Mouse (Mus musculus): Measurements from ENCODE around the gene Csdc2. TPM values are rescaled to one million over a fixed set of nuclear protein-coding genes. Genes with fewer than 3 reads are reported as not detected.

The Csdc2 gene
- total RNA-seq, 4 experiments from 2014 or later: 8.6 to 33.7 (median 19.6) TPM

DNA sequence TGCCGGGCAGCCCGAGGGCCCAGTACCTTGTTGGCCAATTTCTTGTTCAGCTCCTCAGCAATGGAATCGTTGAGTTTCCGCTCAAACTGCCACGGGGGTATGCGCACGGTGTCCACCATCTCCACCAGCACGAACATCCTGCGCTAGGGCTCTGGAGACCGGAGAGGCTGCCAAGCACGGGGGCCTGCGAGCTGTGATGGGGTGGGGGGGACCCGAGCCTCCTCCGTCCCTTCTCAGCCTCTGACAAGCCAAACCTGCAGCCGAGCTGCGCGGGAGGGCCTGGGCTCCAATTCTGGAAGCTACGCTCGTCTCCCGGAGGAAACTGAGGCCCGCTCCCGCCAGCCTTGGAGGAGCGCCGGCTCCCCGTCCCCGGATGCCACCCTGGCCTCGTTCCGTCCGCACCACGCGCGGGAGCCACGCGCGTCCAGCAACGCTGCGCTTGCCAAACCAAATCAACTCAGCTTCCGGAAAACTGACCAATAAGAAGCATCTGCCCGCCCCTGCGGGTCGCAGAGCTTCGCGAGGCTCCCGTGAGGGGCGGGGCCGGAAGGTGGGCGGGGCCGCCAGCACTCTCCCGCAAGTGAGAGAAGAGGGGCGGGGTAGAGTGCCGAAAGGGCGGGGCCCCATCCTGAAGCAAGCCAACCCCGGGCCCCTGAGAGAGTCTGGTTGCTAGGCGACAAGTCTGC is 10.7 kb upstream of the Csdc2 start, which contains the start of gene Polr3h:
Gene Polr3h (minus strand): TSS at position 481 of the 686 bp plus-strand sequence.
- DNase-seq: peak; percentile 93

DNA sequence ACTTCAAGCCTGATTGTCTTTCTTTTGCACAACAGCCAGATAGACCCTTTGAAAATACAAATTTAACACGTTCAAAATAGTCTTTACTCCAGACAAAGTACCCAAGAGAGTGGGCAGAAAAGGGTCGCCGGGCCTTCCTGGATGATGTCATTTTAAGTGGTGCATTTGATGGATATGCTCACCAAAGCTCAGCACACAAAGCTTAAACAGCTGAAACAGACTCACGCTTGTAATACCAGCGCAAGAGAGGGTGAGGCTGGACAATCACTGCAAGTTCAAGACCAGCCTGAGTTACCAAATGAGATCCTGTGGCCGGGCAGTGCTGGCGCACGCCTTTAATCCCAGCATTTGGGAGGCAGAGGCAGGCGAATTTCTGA is 10.1 kb upstream of the Csdc2 start:
- DNase-seq: no peak

DNA sequence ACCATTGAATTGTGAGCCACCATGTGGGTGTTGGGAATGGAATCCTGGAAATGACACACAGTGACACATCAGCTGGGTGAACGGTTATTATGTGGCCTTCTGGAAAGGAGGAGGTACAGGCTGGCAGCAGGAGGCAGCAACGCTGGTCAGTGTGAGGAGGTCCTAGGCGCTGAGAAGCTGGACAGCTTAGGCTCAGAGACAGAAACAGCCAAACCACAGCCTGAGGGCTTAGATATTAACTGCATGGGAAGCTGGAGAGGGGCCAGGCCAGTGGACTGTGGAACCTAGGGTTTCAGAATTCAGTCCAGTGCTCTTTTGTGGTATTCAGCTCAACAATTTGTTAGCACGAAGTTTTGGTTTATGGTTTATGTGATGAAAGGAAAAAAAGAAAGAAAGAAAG is 8.8 kb upstream of the Csdc2 start:
- DNase-seq: no peak

DNA sequence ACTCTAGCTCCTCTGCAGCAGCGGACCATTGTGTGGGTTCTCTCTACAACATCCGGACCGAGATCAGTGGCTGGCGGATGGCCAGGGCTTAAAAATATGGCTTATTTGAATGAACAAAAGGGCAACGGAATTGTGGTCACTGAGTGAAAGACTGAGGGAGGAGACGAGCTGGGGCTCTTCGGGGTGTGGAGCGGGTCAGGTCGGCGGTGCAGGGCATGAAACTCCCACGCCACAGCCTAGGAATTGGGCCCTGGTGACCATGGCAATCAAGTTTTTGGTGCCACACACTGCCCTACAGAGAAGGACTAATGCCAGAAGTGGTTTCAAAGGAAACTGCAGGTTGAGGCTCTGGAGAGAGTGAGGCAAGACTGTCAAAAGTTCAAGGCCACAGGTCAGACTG is 8.3 kb upstream of the Csdc2 start:
- no peak for DNase-seq

DNA sequence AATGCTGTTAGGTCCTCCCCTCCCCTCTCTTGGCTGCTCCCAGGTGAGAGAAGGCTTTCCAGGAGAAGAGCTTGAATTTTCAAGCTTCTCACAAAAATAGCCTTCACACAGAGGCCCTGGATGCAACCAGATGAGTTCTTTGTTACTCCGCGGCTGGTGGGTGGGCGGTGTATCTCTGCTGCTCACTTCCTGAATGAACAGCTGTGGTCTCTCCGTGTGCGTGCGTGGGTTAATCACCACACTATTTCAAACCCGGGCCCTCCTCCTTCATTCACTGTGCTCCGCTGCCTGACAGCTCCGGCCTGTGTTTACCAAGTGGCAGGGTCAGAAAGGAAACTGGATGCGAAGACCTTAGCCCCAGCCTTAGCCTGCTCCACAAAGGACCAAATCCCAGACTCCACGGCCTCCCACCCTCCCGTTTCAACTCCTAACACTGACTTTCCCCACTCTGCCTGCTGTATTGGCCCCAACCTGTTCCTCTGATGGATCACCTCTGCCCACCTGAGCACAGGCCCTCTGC is 3.5 kb upstream of the Csdc2 start:
- DNase-seq: no peak

DNA sequence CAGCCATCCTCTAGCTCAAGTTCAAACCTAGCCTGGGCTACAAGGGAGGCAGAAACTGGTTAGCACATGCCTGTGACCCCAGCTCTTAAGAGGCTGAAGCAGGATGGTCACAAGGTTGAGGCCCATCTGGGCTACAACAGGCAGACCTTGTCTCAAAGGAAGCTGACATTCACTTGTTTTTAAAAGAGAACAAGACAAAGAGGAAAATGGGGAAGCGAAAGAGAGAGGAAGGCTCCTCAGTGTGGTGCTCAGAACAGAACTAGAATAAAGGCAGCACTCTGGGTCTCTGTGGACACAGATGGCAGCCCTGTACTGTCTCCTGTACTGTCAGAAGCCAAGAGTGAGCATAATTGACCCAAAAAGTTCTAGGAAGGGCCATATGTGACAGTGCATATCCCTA is 2.6 kb upstream of the Csdc2 start:
- no peak for DNase-seq

DNA sequence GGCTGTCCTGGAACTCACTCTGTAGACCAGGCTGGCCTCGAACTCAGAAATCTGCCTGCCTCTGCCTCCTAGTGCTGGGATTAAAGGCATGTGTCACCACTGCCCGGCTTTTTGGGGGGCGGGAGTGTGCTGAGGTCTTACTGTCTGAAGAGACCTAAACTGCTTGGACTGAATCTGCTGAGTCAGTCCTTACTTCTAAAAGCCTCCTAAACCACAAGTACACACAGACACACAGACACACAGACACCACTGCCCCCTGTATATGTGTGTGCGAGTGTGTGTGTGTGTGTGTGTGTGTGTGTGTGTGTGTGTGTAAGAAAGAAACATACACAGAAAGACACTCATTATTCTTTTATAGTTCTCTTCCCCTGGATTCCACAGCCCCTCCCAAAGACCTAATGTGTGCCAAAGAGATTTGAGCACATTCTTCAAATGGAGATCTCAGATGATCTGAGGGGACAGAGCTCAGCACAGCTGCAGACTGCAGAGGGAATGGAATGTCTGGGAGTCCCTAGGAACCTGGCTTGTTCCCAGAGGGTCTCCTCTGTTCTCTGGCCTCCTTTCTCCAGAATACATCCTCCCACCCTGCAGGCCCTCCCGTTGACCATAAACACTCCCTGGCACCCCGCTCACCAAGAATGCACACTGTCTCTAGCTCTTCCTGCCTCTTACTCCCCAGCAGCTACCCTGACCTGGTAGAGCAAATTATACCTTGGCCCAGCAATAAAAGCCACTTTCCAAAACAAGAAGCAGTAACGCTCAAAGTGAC is 506 bp upstream of the Csdc2 start:
- no peak for DNase-seq

DNA sequence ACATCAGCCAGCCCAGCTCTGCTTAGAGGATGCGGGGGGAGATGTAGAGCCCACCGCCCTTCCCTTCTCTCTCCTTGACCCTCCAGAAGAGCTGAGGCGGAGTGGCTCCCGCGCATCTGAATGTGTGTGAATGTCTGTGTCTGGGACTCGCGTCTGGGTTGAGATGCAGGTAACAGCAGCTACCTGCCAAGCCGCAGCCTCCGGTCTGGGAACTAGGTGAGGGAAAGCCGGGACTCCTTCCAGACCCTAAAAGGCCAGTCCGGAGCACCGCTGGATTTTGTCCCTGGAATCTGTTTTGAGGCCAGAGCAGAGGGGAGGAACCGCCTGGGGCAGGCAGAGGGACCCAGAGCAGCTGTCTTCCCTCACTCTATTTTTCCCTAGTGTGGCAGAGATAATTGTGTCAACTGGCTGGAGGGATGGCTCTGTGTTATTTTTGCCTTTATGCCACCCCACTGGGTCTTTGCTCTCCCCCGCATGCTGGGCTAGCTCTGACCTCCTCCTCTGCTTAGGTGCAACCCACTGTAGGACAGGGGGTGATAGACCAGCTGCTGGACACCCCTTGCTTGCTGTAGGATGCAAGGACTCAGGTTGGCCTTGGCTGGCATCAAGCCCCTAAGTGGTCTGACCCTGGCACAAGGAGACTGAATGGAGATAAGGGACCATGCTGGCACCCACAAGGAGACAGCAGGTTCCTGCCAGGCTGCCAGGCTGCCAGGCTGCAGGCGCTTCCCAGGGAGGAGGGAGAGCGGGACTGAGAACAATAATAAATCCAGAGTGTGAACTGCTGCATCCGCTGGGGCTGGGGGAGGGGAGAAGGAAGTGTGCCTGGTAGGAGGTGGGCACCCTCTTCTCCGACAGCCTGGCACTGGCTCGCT is 776 bp downstream of the Csdc2 start:
- peak; percentile 54 for DNase-seq

DNA sequence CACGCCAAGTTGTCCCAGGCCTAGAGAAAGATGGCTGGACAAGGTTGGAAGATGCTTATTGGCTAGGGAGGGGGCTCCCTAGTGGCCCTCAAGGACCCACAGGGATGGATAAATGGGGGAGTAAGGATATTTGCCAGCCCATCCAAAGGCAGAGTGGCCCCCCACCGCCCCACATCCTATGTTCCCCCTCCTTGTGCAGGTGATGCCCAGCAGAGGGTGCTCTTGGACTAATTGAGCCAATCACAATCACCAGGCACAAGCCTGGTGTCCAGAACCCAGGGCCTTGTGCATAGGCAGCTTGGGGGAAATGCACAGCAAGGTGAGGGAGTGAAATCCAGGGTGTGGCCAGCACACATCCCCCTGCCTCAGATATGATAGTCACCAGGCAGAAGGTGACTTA is 1.7 kb downstream of the Csdc2 start:
- DNase-seq: no peak

DNA sequence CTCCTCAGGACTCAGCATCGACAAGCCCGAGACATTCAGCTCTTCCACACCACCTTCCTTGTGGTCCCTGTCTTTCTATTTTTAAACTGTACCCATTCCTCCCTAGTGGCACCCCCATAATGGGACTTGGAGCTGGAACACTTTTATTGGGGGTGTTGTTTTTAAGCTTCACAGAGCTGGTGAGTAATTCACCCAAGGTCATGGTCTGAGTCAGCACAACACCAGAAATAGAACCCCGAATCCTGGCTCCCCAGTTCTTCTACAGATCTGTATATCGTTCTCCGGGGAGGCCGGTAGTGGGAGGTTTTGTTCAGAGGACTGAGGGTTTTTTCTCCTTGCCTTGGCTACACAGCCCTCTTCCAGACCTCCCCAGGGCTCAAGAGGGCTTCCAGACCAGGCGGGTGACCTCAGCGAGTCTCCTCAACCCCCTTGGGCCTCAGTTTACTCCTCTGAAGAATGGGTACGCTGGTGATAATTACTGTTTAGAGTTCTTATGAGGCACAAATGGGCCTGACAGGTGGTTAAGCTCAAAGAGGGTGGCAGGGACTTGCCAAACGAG is 2.7 kb downstream of the Csdc2 start:
- peak; percentile 54 for DNase-seq

DNA sequence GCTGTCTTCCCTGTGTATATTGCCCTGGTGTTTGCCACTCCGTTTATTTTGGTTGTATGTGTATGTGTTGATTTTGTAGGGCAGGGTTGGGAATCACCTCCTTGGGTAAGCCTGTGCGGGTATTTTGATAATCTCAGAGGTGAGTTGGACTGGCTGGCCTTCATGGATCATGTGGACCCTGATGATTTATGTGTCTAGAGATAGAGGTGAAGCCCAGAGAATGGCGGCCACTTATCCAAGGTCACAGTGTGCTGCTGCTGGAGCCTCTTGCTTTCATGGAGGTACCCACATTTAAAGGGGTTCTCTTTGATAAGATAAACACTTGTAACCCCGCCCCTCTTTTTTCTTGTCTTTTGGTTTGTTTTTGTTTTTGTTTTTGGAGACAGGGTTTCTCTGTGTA is 3.2 kb downstream of the Csdc2 start:
- no peak for DNase-seq

DNA sequence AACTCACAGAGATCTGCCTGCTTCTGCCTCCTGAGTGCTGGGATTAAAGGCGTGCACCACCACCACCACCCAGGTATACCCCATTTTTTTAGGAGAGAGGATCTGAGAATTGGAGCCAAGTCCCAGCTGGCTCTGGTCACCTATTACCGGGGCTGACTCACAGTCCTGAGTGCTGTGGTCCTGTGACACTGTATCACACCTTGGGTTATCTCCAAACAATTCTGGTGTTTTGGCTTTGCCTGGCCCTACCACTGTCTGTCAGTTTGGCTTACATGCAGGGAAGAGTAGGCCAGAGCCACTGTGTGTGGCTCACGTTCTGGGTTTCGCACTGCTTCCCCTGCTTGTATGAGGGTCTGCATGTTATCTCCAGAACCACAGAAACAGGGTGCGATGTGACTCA is 3.7 kb downstream of the Csdc2 start:
- no peak for DNase-seq

DNA sequence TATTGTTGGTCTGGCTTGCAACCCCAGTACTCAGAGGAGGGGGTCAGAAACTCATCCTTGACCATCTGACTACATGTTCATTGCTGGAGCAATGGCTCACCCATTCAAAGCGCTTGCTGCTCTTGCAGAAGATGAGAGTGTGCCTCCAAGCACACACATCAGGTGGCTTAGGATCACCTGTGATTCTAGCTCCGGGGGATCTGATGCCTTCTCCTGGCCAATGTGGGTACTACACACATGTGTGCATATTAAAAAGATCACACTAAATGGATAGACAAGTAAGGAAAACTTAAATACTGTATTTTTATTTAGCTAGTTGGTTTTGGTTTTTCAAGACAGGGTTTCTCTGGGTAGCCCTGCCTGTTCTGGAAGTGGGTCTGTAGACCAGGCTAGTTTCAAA is 4.5 kb downstream of the Csdc2 start:
- no peak for DNase-seq

DNA sequence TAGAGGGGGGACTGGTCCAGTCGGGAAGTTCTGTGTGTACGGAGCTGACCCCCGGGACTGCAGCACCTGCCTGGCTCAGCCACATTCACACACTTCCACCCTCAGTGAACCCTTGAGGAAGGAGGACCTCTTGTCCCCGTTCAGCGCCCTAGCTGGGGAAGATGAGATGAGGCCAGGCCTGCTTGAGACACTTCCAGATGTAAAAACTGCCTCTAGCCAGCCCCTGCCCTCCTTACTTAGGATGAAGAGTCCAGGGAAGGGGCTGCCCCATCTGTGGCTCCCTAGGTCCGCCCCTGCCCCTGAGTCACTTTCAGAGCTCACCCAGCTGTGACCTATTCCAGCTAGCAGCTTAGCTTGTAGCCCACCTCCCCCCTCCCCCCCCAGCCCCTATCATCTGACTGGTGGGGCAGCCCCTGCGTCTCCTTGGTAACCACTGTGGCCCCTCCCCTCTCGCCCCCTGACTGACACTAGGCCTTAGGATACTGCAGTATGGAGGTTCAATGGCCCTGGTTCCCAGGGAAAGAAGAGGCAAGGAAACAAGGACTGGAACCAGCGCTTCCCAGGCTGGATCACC is 6.7 kb downstream of the Csdc2 start:
- DNase-seq: no peak

DNA sequence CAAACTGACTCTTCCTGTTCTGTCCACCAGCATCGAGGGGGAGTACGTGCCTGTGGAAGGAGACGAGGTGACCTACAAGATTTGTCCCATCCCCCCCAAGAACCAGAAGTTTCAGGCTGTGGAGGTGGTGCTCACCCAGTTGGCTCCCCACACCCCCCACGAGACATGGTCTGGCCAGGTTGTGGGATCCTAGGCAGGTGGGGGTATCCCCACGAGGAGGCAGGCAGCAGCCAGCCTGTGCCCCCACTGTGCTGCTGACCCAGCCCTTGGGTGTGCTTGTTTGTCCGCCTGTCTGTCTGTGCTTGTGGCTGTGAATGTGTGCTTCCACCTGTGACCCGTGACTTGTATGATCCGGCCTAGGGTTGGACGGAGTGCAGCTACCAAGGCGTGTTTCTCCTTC is 12.5 kb downstream of the Csdc2 start:
- no peak for DNase-seq

DNA sequence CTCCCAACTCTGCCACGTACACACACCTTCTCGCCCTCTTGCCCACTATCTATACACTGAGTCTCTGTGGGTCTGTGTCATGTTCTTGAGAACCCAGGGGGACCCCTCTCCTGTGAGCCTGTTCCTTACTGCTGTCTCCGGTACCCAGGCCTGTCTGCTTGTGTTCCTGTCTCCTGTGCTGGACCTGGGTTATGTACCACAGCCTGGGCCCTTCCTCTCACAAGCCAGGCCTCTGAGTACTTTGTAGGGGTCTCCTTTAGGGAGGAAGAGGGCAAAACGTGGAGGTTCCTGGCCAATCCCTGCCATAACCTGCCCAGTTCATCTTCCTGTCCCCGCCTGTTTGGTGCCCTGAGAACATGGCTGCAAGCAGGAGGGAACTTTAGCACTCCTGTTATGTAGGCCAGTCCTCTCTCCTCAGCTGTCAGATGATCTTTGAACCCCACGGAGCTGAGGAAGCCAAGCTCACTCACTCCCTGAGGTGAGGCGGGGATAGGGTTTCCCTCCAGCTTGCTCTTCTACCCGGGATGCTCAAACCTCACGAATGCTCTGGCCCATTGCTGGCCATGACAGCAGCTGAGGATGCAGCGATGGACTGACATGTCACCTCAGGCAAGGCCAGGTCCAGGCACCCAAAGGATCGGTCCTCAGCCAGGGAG is 13.0 kb downstream of the Csdc2 start:
- DNase-seq: no peak

DNA sequence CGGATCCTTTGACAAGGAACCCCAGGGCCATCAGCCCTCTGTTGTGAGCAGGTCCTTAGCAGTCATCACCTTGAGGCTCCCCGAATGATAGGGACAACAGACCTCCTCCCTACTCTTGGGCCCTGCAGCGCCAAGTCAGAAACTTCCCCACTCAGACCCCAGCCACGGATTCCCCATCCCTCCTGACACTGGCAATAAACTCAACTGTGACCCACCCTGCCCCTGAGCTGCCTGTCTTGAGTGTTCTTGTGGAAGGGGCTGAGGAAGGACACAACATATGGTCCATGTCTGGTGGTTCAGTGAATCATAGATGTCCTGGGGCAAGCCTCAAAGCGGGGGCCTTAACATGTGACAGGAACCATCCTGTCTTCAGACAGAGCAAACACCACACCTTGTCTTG is 14.2 kb downstream of the Csdc2 start:
- no peak for DNase-seq

DNA sequence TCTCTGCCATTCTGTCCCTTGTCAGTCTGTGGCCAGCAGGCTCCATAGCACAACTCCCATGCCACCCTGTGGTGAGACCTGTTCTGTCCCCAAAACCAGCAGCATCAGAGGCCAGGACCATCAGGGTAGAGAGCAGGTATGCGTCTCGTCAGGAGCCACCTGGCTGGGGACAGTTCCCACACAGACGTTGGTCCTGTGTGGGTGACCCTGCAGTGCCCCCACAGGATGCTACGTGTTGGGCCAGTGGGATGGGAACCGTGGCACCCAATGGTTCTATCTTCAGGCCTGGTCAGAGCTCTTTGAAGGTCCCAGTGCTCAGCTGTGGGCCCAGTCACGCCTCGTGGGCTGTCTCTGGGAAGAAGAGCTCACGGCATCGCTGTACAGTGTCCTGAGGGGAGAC is 14.6 kb downstream of the Csdc2 start:
- no peak for DNase-seq

DNA sequence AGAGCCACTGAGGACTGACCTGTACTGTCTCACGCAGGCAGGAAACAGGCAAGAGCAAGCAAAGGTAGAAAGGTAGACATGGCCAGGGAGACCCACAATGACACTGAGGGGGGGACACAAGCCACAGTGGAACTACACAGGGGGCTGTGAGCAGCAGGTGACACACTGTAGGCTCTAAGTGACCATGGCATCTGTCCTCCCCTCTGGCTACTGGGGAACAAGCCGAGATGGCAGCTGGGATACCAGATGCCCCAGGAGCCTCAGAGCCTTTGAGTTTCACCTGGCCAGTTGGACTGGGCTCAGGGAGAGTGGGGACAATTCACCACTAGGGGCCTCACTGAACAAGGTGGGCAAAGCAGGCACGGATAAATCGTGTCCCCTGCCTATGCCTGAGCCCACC is 15.8 kb downstream of the Csdc2 start:
- DNase-seq: no peak

DNA sequence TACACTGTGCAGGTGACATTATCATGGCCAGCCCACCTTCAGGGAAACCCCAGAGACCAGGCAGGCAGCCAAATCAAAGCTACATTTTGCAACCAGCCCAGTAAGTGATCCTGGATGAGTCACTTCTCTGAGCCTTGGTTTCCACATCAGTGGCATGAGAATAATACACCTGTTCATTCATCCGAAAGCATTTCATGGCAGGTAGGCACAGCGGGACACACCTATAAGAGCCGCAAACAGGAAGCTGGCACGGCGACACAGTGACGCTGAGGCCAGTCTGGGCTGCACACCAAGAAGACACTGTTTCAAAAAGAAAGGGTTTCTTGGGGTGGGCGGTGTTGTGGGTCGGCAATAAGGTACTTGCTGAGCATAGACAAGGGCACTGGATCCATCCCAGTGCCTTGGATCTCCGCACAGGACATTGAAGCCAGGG is 17.6 kb downstream of the Csdc2 start:
- no peak for DNase-seq

DNA sequence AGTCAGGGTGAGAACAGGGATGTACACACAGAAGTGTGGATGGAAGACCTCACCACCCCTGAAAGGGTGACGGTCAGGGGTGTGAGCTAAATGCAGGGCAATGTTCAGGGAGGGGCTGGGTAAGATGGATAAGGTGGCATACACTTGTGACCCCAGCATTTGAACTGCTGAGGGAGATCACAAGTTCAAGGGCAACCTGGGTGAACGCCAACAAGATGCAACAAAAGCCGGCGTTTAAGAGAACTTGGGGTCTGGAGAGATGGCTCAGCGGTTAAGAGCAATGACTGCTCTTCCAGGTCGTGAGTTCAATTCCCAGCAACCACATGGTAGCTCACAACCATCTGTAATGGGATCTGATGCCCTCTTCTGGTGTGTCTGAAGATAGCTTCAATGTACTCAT is 18.2 kb downstream of the Csdc2 start:
- DNase-seq: no peak

DNA sequence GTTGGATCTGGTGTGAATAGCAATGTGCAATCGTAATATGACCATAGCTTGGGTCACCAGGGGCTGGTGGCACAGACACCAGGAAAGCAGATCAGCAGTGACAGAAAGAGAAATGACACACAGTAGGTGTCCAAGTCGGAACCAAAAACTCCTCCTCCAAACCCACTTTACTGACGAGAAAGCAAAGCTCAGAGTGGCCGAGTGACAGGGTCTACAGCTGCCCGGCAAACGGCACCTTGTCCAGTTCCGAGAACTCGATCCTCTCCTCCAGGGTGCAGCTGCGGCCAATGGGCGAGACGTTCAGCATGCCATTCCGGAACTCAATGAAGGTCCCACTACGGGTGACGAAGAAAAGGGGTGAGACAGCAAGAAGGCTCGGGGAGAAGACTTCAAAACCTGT is 18.9 kb downstream of the Csdc2 start:
- no peak for DNase-seq
